Mouse (Mus musculus): ENCODE results near the gene Srgap3. TPM values are rescaled to one million over a fixed set of nuclear protein-coding genes. Genes with fewer than 3 reads are reported as not detected.

Gene Srgap3
- total RNA-seq, 2 experiments from 2014 or later: 232 to 236 TPM

DNA sequence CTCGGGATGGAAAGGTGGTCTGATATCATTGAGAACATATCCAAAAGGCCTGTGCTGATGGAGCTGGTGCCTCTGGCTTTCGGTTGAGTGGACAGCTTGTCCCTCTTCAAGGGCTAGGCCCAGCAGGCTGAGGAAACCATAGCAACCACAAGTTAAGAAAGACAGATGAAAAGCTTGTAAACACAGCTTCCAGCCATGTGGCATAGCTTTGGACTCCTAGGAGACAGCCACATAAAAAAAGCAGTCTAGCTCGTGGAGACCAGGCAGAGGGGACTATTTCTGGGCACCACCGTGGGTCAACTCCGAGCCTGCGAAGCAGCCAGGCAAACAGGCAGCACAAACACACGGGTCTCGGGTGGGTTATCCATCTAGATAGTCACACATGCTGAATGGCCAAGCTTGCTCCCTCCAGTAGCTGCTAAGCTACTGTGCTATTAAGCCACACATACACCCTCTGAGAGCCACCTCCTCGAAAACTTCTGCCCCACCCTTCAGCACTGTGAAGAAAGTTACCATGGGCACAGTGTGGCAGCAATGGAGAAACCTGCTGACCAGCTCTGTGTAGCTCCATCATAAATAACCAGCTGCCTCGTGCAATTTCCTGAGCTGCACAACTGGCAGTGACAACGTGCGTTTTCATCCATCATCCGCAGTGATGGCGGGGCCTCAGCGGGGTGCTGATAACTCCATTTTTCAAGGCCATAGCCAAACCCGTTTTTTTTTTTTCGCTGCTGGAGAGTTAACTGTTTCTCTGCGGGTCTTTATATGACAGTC, 26.0 kb upstream of the Srgap3 start:
- Histone ChIP-seq H3K4me3 (no peak overlapping the region), H3K27ac (peak overlapping the region; percentile 58)
- intact Hi-C loops (cut with DNase I): no loop called here
- no peak for TF ChIP-seq CTCF (IDR thresholded peaks at IDR 0.05)
- DNase-seq (ENCODE audit: extremely low spot score in 1 of 2, low spot score in 2 of 2): peak in 1 of 2 experiments; percentile 26

DNA sequence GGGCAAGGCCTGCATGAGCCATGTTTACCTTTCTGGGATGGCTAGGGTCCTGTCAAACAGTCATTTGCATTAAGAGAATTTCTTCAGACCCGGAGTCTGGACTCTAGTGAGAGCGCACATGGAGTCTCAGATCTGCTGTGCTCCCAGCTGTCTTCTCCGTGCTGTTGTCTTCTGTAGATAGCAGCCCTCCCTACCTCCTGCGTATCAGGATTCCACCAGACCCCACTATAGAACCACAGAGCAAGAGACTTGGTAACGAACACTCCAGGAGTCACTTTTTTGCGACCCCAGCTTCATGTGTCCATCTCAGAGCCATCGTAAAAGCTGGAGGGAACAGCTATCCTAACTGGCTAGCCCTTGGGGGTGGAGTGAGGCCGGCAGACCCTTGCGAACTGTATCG, 25.1 kb upstream of the Srgap3 start:
- no peak for DNase-seq (ENCODE audit: extremely low spot score in 1 of 2, low spot score in 2 of 2)
- no peak overlapping the region for H3K4me3 ChIP-seq
- H3K27ac ChIP-seq: peak overlapping the region; percentile 58
- no peak for TF ChIP-seq CTCF (IDR thresholded peaks at IDR 0.05)
- intact Hi-C loops (cut with DNase I): no loop called here

DNA sequence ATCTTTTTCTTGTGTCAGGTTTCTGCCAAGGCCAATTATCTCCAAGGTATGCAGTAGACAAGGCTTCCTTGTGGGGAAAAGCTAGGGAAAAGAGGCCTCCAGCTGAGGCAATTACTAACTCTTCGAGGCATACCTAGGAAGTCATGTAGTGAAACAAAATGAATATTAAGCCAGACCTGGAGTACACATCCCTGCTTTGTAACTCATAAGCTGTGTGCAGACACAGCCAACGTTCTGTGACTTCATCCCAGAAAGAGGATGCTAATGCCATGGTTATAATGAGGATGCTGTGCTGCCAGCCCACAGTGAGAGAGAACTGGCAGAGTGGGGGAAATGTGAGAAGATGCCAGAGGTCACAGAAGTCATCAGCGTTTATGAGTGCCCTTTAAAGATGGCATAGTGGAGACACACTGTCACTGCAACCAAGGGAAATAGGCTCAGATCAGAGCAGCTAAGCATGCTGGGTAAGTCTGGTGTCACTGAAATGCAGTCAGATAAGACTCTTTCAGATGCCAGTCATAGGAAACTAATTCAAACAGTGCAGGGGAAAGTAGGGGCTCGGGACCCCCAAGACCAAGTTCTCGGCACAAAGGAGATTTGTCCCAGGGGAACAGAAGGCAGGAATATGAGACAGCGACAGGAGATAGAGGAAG, 24.2 kb upstream of the Srgap3 start:
- Histone ChIP-seq H3K4me3 (no peak overlapping the region), H3K27ac (no peak overlapping the region)
- intact Hi-C loops (cut with DNase I): no loop called here
- no peak for DNase-seq (ENCODE audit: extremely low spot score in 1 of 2, low spot score in 2 of 2)
- peak; percentile 10; the same call in 1 of the 2 replicates for TF ChIP-seq CTCF (IDR thresholded peaks at IDR 0.05)

DNA sequence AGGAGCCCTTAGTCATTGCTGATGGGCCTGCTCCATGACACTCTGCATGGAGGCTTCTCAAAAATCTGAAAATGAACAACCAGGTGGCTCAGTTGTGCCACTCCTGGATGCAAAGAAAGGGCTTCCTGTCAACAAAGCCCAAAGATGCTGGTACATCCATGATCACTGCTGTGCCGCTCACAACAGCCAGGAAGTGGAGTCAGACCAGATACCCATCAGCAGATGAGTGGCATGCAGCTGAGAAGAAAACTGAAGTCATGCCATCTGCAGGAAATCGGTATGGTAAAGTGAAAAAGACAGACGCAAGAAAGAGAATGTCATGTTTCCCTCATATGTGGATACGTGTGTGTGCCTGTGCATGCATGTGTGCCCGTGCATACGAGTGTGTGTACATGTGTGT, 20.3 kb upstream of the Srgap3 start:
- intact Hi-C loops (cut with DNase I): no loop called here
- no peak overlapping the region for H3K27ac ChIP-seq
- H3K4me3 ChIP-seq: no peak overlapping the region
- no peak for TF ChIP-seq CTCF (IDR thresholded peaks at IDR 0.05)
- no peak for DNase-seq (ENCODE audit: extremely low spot score in 1 of 2, low spot score in 2 of 2)

DNA sequence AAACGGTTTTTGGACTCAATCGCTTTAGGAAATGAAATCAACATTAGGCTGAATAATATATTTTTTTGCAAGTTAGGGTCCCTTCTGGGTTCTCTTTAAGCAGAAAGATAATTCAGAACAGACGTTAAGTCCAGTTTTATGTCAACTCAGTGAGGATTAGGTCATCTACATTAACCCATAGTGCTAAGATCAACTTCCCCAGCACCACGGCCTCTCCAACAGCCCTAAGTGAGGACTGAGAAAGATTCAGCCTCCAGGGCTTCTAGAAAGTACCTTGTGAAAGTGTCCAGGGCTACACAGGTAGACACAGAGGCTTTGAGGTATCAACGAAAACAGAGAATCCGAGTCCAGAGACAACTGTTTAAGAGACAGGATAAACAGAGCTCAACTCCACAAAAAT, 11.3 kb upstream of the Srgap3 start:
- intact Hi-C loops (cut with DNase I): no loop called here
- H3K4me3 ChIP-seq: no peak overlapping the region
- no peak overlapping the region for H3K27ac ChIP-seq
- no peak for TF ChIP-seq CTCF (IDR thresholded peaks at IDR 0.05)
- no peak for DNase-seq (ENCODE audit: extremely low spot score in 1 of 2, low spot score in 2 of 2)

DNA sequence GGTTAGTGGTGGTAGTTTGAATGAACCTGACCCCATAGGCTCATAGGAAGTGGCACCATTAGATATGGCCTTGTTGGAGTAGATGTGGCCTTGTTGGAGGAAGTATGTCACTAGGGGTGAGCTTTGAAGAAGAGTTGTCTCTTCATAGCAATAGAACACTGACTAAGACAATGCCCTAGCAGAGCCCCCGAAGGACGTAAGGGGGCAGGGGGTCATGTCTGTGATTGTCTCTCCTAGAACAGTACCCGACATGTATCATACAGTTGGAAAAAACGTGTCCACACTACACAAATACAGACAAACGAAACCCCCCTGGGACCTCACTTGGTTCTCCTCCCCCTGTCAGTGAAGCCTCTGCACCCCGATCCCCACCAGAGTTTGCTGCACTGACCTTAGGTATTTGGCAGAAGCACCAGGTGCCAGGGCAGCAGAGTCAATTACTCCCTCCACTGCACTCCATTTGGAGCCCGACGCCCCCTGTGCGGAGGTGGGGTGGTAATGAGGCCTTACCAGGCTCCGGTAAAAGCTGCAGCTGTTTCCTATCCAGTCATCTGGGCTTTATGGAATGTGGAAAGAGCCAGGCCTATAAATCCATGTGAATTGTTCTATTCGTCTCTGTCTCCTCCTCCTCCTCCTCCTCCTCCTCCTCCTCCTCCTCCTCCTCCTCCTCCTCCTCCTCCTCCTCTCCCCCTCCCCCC, 10.7 kb upstream of the Srgap3 start:
- no peak for TF ChIP-seq CTCF (IDR thresholded peaks at IDR 0.05)
- DNase-seq (ENCODE audit: extremely low spot score in 1 of 2, low spot score in 2 of 2): no peak
- intact Hi-C loops (cut with DNase I): no loop called here
- no peak overlapping the region for H3K27ac ChIP-seq
- H3K4me3 ChIP-seq: no peak overlapping the region

DNA sequence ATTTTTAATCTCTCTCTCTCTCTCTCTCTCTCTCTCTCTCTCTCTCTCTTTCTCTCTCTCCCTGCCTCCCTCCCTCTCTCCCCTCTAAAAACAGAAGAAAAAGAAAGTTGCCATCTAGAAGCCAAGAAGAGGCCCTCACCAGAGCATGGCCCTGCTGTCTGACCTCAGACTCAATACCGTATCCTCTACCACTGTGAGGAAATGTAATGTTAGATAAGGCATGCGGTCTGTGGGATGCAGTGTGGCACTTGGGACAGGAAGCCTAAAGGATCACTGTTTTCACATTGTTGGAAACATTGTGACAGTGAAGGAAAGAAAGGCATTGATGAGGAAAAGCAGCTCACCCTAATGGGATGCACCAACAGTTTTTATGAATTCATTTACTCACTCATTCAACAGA, 8.7 kb upstream of the Srgap3 start:
- no peak overlapping the region for H3K4me3 ChIP-seq
- DNase-seq (ENCODE audit: extremely low spot score in 1 of 2, low spot score in 2 of 2): no peak
- TF ChIP-seq CTCF (IDR thresholded peaks at IDR 0.05): no peak
- intact Hi-C loops (cut with DNase I): no loop called here
- no peak overlapping the region for H3K27ac ChIP-seq

DNA sequence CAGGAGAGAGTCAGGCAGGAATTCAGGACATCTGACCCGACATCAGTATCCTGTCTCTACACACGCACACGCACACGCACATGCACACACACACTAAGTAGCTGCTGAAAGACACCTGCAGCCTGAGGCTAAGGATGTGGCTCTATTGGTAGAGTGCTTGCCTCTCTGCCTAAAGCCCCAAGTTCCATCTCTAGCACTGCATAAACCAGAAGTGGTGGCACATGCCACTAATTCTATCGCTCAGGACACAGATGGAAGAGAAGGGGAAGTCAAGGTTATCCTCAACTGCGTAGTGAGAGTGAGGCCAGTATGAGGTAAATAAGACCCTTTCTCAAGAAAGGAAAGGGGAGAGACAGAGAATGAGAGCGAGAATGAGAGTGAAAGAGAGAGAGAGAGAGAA, 6.8 kb upstream of the Srgap3 start:
- no peak overlapping the region for H3K4me3 ChIP-seq
- TF ChIP-seq CTCF (IDR thresholded peaks at IDR 0.05): no peak
- intact Hi-C loops (cut with DNase I): no loop called here
- no peak for DNase-seq (ENCODE audit: extremely low spot score in 1 of 2, low spot score in 2 of 2)
- no peak overlapping the region for H3K27ac ChIP-seq

DNA sequence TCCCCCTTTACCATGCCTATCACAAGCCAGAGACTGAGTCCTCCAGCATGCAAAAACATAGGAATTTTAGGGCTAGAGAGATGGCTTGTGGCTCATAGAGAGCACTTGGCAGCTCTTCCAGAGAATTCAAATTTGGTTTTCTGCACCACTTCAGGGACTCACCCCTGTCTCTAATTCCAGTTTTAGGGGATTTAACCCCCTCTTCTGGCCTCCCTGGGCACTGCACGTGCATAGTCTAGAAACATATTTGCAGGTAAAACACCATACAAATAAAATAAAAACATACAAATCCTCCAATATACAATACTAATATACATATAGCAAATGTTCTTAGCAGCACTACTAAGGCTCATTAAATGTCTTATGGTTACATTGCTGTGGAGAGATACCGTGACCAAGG, 4.2 kb upstream of the Srgap3 start:
- TF ChIP-seq CTCF (IDR thresholded peaks at IDR 0.05): peak; percentile 47
- no peak overlapping the region for H3K27ac ChIP-seq
- no peak for DNase-seq (ENCODE audit: extremely low spot score in 1 of 2, low spot score in 2 of 2)
- H3K4me3 ChIP-seq: no peak overlapping the region
- intact Hi-C loops (cut with DNase I): no loop called here

DNA sequence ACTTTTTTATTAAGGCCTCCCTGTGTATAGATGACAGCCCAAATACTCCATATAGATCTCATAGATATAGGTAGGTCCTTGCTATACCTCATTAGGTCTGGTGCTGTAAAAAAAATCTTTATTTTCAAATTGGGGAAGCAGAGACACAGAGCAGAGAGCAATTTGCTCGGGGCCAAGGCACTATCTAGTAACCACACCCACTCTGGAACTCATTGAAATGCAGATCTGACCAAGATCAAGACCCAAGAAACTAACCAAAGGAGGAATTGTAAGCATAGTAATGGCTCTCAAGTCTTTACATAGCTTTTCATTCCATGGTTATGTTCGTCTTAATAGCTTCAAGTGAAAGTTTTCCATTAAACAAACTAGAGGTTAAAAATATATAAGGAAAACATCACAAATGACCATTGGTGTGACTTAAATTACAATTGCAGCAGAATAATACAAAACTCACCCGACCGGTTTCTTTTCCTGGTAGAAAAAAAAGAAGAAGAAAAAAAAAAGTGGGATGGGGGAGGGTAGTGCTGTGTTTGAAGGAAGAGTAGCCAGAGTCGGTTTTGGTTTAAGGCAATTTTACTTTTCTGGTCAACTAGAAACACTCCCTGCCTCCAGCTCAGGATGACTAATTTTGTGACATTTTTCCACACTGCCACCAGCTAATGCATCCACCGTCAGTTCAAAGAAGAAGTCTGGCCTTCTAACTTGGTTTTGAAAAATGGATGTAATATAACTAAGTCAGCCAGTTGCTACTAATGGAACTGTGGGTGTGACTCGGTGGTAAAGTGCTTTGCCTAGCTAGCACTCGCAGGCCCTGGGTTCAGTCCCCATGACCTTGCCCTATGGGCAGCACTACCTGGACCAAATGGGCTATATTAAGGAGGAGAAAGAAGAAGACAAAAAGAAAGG, 3.4 kb upstream of the Srgap3 start:
- TF ChIP-seq CTCF (IDR thresholded peaks at IDR 0.05): no peak
- Histone ChIP-seq H3K4me3 (no peak overlapping the region), H3K27ac (no peak overlapping the region)
- DNase-seq (ENCODE audit: extremely low spot score in 1 of 2, low spot score in 2 of 2): no peak
- intact Hi-C loops (cut with DNase I): no loop called here

DNA sequence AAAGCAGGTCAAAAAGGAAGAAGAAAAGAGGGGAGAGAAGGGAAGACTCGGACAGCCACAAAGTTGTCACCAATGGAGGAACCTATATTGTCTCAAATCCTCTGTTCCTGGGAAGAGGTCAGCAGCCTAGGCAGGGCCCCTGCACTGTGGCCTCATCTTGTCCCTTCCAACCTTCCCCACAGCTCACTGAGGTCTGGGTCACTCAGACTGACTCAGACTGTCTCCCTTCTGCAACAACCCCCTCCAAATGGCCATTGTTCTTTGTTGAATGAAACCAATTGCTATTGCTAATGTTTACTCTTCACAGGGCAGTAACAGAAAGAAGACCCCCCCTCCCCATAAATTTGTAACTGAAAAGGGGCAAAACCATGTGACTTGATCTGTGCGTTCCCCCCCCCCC, 2.2 kb upstream of the Srgap3 start:
- intact Hi-C loops (cut with DNase I): loop anchor here (5.0 kb wide), 4 partner anchors 67 to 222 kb away; no protein-coding TSS in a partner anchor

More for the DNA sequence above, 2.2 kb upstream of the Srgap3 start:
- no peak overlapping the region for H3K27ac ChIP-seq
- no peak overlapping the region for H3K4me3 ChIP-seq
- TF ChIP-seq CTCF (IDR thresholded peaks at IDR 0.05): no peak
- no peak for DNase-seq (ENCODE audit: extremely low spot score in 1 of 2, low spot score in 2 of 2)

Measured in left cerebral cortex, adult 2 months (tissue).